Mouse (Mus musculus) liver (tissue): ENCODE measurements around the gene Urah.
A peak's percentile ranks its signal among the peaks of the same experiment; 100 is the strongest.

Source experiments
- DNase-seq: peaks from one replicate; pipeline ENCODE4 v3.0.0-alpha.2; 2020; ENCODE audit warnings: mixed read lengths

Gene Urah

GRCm38 (mm10) chr7:140840750-140841735 lies 6.2 kb downstream of the Urah start:
- DNase-seq = no peak

GRCm38 (mm10) chr7:140843806-140844205 lies 9.0 kb downstream of the Urah start:
- DNase-seq = no peak

DNA sequence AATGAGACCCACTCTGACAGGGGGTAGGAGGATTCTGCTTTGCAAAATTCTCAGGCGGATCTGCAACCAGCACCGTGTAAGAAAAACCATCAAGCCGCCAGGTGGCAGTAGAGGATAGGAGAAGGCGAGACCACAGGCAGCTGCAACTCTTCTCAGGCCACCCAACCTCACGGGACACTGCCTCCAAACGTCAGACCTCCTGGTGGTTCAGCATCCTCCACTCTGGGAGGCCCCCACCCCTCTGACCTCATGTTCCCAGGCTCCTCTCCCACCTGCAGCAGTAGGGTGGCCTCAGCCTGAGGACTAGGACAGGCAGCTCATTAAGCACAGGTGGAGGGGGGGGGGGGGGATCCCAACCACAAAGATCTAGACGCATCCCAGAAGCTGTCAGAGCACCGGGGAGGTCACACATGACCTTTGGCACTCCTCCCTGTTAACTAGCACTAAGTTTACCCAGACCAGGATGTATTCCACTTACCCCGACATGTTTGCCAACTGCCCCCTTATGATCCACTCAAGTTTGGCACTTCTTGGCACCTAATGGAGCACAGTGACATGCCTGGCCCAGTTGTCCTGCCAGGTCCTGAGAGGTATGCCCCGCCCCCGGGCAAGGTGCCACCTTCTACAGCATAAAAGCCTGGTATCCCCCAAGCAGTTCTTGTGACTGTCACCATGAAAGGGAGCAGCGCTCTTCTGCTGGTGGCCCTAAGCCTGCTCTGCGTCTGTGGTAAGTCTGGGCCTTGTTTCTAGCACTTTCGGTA lies 10.3 kb downstream of the Urah start, which contains the start of gene Scgb1c1:
Gene Scgb1c1 (plus strand): TSS at position 643 of the 761 bp plus-strand sequence.
- peak; percentile 89 for DNase-seq

DNA sequence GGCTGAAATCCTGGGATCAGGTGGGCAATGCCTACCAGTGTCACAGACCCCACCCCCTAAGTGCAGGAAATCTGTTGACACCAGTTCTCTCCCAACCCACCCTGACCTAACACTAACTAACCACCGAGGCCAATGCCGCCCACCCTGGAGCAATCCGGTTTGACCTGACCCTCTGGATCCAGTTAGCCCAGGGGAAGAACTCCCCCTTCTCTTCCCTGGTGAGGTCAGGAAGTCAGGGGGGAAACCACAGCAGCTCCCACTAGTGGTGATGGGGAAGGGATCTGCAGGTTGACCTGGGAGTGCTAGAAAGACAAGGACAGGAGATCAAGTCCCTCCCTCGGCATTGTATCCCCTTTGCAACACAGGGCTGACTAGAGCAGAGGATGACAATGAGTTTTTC lies 10.9 kb downstream of the Urah start:
- no peak for DNase-seq

DNA sequence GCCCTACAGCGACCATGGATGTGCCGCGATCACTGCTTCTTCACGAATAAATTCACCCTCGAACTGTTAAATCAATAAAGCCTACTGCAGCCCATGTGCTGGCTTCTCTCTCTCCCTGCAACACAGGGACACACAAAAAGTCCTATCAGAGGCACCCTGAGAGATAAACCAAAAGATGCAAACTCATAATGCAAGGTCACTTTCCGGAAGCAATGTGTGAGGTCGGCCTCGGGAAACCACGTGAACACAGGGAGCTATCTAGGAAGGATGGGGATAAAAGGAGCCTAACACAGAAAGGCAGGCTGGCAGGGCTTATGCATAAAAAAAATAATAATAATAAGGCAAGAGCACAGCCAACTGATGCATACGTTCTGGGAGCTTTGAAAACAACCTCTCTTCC lies 11.9 kb downstream of the Urah start:
- DNase-seq = no peak

DNA sequence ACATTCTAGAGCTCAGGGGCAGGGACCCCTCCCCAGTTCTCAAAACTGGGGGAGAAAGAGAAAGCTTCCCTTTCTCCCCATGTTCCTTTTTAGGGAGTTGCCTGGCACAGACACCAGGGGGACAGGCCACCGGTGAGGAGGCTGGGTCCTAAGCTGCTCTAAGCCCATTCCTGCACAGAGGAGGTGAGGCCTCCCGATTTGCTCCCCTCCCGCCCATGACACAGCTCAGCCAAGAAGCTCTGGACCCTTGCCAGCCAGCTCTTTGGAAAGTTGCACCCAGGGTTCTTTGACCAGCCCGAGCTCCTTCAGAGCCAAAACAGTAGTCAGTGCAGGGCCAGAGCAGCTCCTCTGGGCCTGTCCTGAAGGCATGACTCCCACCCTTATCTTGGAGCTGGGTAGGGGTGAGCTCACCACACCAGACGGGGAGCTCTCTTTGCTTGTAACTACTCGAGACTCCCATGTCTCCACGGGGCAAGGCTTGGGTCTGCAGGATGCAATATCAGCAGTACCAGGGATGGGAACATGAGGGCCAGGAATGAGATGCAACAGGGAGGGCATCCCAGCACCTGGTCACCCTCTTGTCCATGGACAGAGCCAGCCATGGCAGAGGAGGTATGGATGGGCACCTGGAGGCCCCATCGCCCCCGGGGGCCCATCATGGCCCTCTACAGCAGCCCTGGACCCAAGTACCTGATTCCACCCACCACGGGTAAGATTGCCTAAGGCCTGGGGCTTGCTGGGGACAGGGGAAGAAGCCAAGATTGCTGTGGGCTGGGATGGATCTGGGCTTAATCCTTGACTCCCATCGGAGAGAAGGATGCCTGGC lies 13.2 kb downstream of the Urah start, which contains the start of gene Odf3:
Gene Odf3 (plus strand): TSS at position 51 of the 826 bp plus-strand sequence.
- DNase-seq = no peak

DNA sequence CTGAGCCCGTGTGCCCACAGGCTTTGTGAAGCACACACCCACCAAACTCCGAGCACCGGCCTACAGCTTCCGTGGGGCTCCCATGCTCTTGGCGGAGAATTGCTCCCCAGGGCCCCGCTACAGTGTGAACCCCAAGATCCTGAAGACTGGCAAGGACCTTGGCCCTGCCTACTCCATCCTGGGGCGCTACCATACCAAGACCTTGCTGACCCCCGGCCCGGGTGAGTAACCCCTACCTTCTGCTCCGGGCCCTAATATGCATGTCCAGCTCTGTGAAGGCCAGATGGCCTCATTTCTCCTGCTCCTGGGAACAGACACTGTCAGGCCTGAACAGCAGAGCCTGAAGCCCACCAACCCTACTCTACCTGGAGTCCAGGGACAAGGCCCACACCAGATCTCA lies 13.8 kb downstream of the Urah start:
- DNase-seq = no peak

GRCm38 (mm10) chr7:140851916-140852315 lies 17.1 kb downstream of the Urah start:
- no peak for DNase-seq

GRCm38 (mm10) chr7:140853386-140853785 lies 18.6 kb downstream of the Urah start:
- DNase-seq = peak; percentile 24

GRCm38 (mm10) chr7:140854483-140854882 lies 19.7 kb downstream of the Urah start:
- no peak for DNase-seq

GRCm38 (mm10) chr7:140855181-140855580 lies 20.4 kb downstream of the Urah start:
- no peak for DNase-seq

- peak; percentile 88 for DNase-seq
These were observed 21.3 kb downstream of the Urah start, which contains the start of gene Gm45785 for GRCm38 (mm10) chr7:140855860-140856784. TSS of gene Gm45785 (minus strand) at chr7:140856331.

DNA sequence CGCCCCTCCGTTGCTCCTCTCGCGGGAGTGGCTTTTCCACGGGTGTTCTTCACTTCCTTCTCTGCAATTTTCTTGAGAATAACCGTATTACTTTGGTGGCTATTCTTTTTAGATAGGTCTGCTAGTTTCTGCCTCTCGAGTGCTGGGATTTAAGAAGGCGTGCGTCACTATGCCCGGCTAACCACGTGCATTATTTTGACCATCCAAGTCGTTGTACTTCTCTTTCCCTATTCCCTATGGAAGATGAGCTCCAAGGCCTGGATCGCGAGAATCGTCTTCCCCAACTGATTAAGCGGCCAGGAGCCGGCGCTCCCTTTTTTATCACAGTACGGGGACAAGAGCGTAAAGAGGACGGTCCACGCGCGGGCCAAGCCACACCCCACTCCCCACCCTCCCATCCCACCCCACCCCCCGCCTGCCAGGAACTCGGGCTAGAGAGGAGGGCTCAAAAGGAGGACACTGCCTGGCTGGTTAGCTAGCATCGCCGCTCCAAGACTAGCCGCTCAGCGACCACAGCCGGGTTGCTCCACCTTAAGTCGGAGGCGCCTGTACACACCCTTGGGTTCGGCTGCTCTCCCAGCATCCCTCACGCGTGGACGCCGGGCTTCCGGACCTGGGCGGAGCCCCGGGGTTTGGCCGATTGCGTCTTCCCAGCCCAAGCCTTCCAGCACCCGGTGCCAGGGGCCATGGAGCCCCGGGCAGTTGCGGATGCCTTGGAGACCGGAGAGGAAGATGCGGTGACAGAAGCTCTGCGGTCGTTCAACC lies 22.1 kb downstream of the Urah start, which contains the start of gene Ric8a:
Gene Ric8a (plus strand): TSS at position 173 of the 765 bp plus-strand sequence.
- peak; percentile 93 for DNase-seq

GRCm38 (mm10) chr7:140857550-140858505 lies 23.0 kb downstream of the Urah start, which contains the start of gene Bet1l:
TSS of gene Bet1l (minus strand) at chr7:140857577.
- DNase-seq = no peak

GRCm38 (mm10) chr7:140858746-140859145 lies 23.9 kb downstream of the Urah start:
- DNase-seq = no peak

DNA sequence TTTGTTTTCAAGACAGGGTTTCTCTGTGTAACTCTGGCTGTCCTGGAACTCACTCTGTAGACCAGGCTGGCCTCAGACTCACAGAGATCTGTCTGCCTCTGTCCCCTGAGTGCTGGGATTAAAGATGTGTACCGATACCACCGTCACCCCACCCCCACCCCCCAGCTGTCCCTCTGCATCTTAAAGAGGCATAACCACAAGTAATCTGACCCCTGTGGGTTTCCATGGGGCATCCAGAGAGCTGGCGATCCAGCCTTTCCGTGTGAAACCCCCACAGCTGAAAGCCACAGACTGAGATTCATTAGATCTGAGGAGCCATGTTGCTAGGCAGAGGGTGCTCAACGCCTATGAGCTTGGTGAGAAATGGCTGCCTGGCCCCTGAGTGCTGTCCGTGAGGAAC lies 25.2 kb downstream of the Urah start:
- no peak for DNase-seq

GRCm38 (mm10) chr7:140860728-140861127 lies 25.9 kb downstream of the Urah start:
- DNase-seq = no peak

- no peak for DNase-seq
These were observed 29.9 kb downstream of the Urah start for GRCm38 (mm10) chr7:140864761-140865160.

DNA sequence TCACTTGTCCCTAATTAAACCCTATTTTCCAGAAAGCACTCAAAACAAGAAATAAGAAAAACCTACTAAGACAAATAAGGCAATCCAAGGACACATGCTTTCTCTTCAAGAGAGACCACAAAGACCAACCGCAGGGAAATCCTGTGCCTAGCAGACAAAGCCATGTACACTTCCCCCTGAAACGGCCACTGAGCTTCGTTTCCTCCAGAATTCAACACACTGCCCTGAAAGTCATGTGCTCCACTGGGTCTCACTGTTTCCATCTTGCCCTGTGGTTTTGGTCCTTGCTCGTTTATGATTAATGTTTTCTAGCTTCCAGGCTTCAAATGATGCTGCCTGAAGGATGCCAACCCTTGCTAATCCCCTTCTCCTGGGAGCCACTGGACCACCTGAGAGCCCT lies 39.4 kb downstream of the Urah start:
- DNase-seq = no peak
